Mouse (Mus musculus): ENCODE measurements at regions not wholly inside any gene's neighbourhood (a gene's known extent, or its start where the extent isn't known, plus 50 kb on each side); places are given as distances from the start of the nearest gene placed in this dataset.

GRCm38 (mm10) chr2:147989616-147990015 lies 57.2 kb downstream of the Foxa2 start:
- Histone ChIP-seq H3K9ac (replicated peaks; ENCODE audit: low read depth, low read length) (no peak overlapping the region), H3K9me3 (ENCODE audit: control insufficient read depth, low read length) (no peaks in the 10 kb centered on the region), H3K4me3 (replicated peaks; ENCODE audit: low read length) (no peak overlapping the region), H3K27ac (ENCODE audit: low read length) (no peak overlapping the region), H3K27me3 (replicated peaks; ENCODE audit: control insufficient read depth, insufficient read depth, low read length) (no peaks in the 10 kb centered on the region), H3K4me1 (replicated peaks; ENCODE audit: control insufficient read depth, insufficient read depth, low read length) (no peaks in the 10 kb centered on the region), H3K36me3 (ENCODE audit: control insufficient read depth, insufficient read depth) (no peaks in the 10 kb centered on the region), H3K4me2 (ENCODE audit: low read length) (no peak overlapping the region)
- WGBS, result 63% methylated on average over 1 of the region's 1 CpGs
- ATAC-seq, result no peak

- Histone ChIP-seq H3K27me3 (replicated peaks; ENCODE audit: control insufficient read depth, insufficient read depth, low read length) (no peaks in the 10 kb centered on the region), H3K9ac (replicated peaks; ENCODE audit: low read depth, low read length) (no peak overlapping the region), H3K4me2 (ENCODE audit: low read length) (no peak overlapping the region), H3K36me3 (ENCODE audit: control insufficient read depth, insufficient read depth) (no peaks in the 10 kb centered on the region), H3K9me3 (ENCODE audit: control insufficient read depth, low read length) (no peaks in the 10 kb centered on the region), H3K4me3 (replicated peaks; ENCODE audit: low read length) (no peak overlapping the region), H3K27ac (ENCODE audit: low read length) (no peak overlapping the region), H3K4me1 (replicated peaks; ENCODE audit: control insufficient read depth, insufficient read depth, low read length) (no peaks in the 10 kb centered on the region)
- no peak for ATAC-seq
Observed at GRCm38 (mm10) chr2:147988586-147988985, 58.2 kb downstream of the Foxa2 start.

- Histone ChIP-seq H3K9ac (replicated peaks; ENCODE audit: low read depth, low read length) (no peak overlapping the region), H3K27me3 (replicated peaks; ENCODE audit: control insufficient read depth, insufficient read depth, low read length) (no peaks in the 10 kb centered on the region), H3K4me3 (replicated peaks; ENCODE audit: low read length) (no peak overlapping the region), H3K4me1 (replicated peaks; ENCODE audit: control insufficient read depth, insufficient read depth, low read length) (no peaks in the 10 kb centered on the region), H3K4me2 (ENCODE audit: low read length) (no peak overlapping the region), H3K9me3 (ENCODE audit: control insufficient read depth, low read length) (no peaks in the 10 kb centered on the region), H3K36me3 (ENCODE audit: control insufficient read depth, insufficient read depth) (no peaks in the 10 kb centered on the region), H3K27ac (ENCODE audit: low read length) (no peak overlapping the region)
- ATAC-seq, result no peak
- whole genome bisulfite sequencing, result 87% methylated on average over 2 of the region's 2 CpGs
Observed at GRCm38 (mm10) chr2:147985261-147985575, 61.6 kb downstream of the Foxa2 start.

GRCm38 (mm10) chr2:147984547-147985260 lies 62.1 kb downstream of the Foxa2 start:
- H3K4me1 ChIP-seq (replicated peaks; ENCODE audit: control insufficient read depth, insufficient read depth, low read length), result no peaks in the 10 kb centered on the region
- 40% methylated on average over 12 of the region's 12 CpGs for whole genome bisulfite sequencing

GRCm38 (mm10) chr2:147980929-147981479 lies 65.8 kb downstream of the Foxa2 start:
- Histone ChIP-seq H3K4me2 (ENCODE audit: low read length) (no peak overlapping the region), H3K36me3 (ENCODE audit: control insufficient read depth, insufficient read depth) (no peaks in the 10 kb centered on the region), H3K4me1 (replicated peaks; ENCODE audit: control insufficient read depth, insufficient read depth, low read length) (no peaks in the 10 kb centered on the region), H3K27me3 (replicated peaks; ENCODE audit: control insufficient read depth, insufficient read depth, low read length) (no peaks in the 10 kb centered on the region), H3K9ac (replicated peaks; ENCODE audit: low read depth, low read length) (no peak overlapping the region), H3K27ac (ENCODE audit: low read length) (no peak overlapping the region), H3K9me3 (ENCODE audit: control insufficient read depth, low read length) (no peaks in the 10 kb centered on the region), H3K4me3 (replicated peaks; ENCODE audit: low read length) (no peak overlapping the region)
- ATAC-seq, result no peak
- WGBS, result 12% methylated on average over 6 of the region's 6 CpGs

More at GRCm38 (mm10) chr2:147984547-147985260, 62.1 kb downstream of the Foxa2 start:
- no peak overlapping the region for H3K27ac ChIP-seq (ENCODE audit: low read length)
- H3K9ac ChIP-seq (replicated peaks; ENCODE audit: low read depth, low read length), result no peak overlapping the region
- no peak overlapping the region for H3K4me3 ChIP-seq (replicated peaks; ENCODE audit: low read length)
- H3K36me3 ChIP-seq (ENCODE audit: control insufficient read depth, insufficient read depth), result no peaks in the 10 kb centered on the region
- no peaks in the 10 kb centered on the region for H3K27me3 ChIP-seq (replicated peaks; ENCODE audit: control insufficient read depth, insufficient read depth, low read length)
- no peaks in the 10 kb centered on the region for H3K9me3 ChIP-seq (ENCODE audit: control insufficient read depth, low read length)
- H3K4me2 ChIP-seq (ENCODE audit: low read length), result no peak overlapping the region
- ATAC-seq, result peak; percentile 47; the same call in 1 of the 2 replicates

- 98% methylated on average over 1 of the region's 1 CpGs for WGBS
- Histone ChIP-seq H3K4me3 (replicated peaks; ENCODE audit: low read length) (no peak overlapping the region), H3K9me3 (ENCODE audit: control insufficient read depth, low read length) (no peaks in the 10 kb centered on the region), H3K36me3 (ENCODE audit: control insufficient read depth, insufficient read depth) (no peaks in the 10 kb centered on the region), H3K27me3 (replicated peaks; ENCODE audit: control insufficient read depth, insufficient read depth, low read length) (no peaks in the 10 kb centered on the region), H3K4me1 (replicated peaks; ENCODE audit: control insufficient read depth, insufficient read depth, low read length) (no peaks in the 10 kb centered on the region), H3K27ac (ENCODE audit: low read length) (no peak overlapping the region), H3K4me2 (ENCODE audit: low read length) (no peak overlapping the region), H3K9ac (replicated peaks; ENCODE audit: low read depth, low read length) (no peak overlapping the region)
- no peak for ATAC-seq
Observed at GRCm38 (mm10) chr2:147980408-147980807, 66.4 kb downstream of the Foxa2 start.

- 92% methylated on average over 4 of the region's 4 CpGs for WGBS
- Histone ChIP-seq H3K27me3 (replicated peaks; ENCODE audit: control insufficient read depth, insufficient read depth, low read length) (no peaks in the 10 kb centered on the region), H3K9ac (replicated peaks; ENCODE audit: low read depth, low read length) (no peak overlapping the region), H3K4me1 (replicated peaks; ENCODE audit: control insufficient read depth, insufficient read depth, low read length) (no peaks in the 10 kb centered on the region), H3K4me3 (replicated peaks; ENCODE audit: low read length) (no peak overlapping the region), H3K36me3 (ENCODE audit: control insufficient read depth, insufficient read depth) (no peaks in the 10 kb centered on the region), H3K9me3 (ENCODE audit: control insufficient read depth, low read length) (no peaks in the 10 kb centered on the region), H3K27ac (ENCODE audit: low read length) (no peak overlapping the region), H3K4me2 (ENCODE audit: low read length) (no peak overlapping the region)
- no peak for ATAC-seq
Observed at GRCm38 (mm10) chr2:147979660-147980364, 67.0 kb downstream of the Foxa2 start.

- no peak overlapping the region for H3K4me3 ChIP-seq (replicated peaks; ENCODE audit: low read length)
- no peak overlapping the region for H3K9ac ChIP-seq (replicated peaks; ENCODE audit: low read depth, low read length)
- H3K4me2 ChIP-seq (ENCODE audit: low read length), result no peak overlapping the region
- no peaks in the 10 kb centered on the region for H3K36me3 ChIP-seq (ENCODE audit: control insufficient read depth, insufficient read depth)
- no peak for ATAC-seq
- 80% methylated on average over 1 of the region's 1 CpGs for WGBS
- H3K9me3 ChIP-seq (ENCODE audit: control insufficient read depth, low read length), result no peaks in the 10 kb centered on the region
- H3K27me3 ChIP-seq (replicated peaks; ENCODE audit: control insufficient read depth, insufficient read depth, low read length), result no peaks in the 10 kb centered on the region
- H3K27ac ChIP-seq (ENCODE audit: low read length), result no peak overlapping the region
- no peaks in the 10 kb centered on the region for H3K4me1 ChIP-seq (replicated peaks; ENCODE audit: control insufficient read depth, insufficient read depth, low read length)
Observed at GRCm38 (mm10) chr2:147979001-147979400, 67.8 kb downstream of the Foxa2 start.

- Histone ChIP-seq H3K4me1 (replicated peaks; ENCODE audit: control insufficient read depth, insufficient read depth, low read length) (no peaks in the 10 kb centered on the region), H3K4me2 (ENCODE audit: low read length) (no peak overlapping the region), H3K27me3 (replicated peaks; ENCODE audit: control insufficient read depth, insufficient read depth, low read length) (no peaks in the 10 kb centered on the region), H3K9me3 (ENCODE audit: control insufficient read depth, low read length) (no peaks in the 10 kb centered on the region), H3K4me3 (replicated peaks; ENCODE audit: low read length) (no peak overlapping the region), H3K27ac (ENCODE audit: low read length) (no peak overlapping the region), H3K9ac (replicated peaks; ENCODE audit: low read depth, low read length) (no peak overlapping the region), H3K36me3 (ENCODE audit: control insufficient read depth, insufficient read depth) (no peaks in the 10 kb centered on the region)
- no peak for ATAC-seq
- WGBS, result 62% methylated on average over 2 of the region's 2 CpGs
Observed at GRCm38 (mm10) chr2:147974776-147975175, 72.0 kb downstream of the Foxa2 start.

All from forebrain, embryonic 16.5 days (tissue).